In genomic region chr12:40378621-40379537, GRCm38 (mm10) we compare ENCODE assay signal across 12 mouse cellular contexts.
DNase-seq lines count a peak whose midpoint lies in the region; ATAC-seq lines count a peak whose summit lies in the region.
"Had no signal": no experiment of that assay in that cellular context is flagged by ENCODE, and none has a peak within 500 bp of the region (broad histone marks: within the 10 kb centered on the region; RNA-seq: fewer than 3 reads in every experiment).

No protein-coding gene starts in this region.

- no peak overlapping the region for H3K4me3 ChIP-seq in forebrain, embryonic 15.5 days
- H3K4me3 ChIP-seq in forebrain, embryonic 11.5 days (ENCODE audit: low read depth, low read length) = no peak overlapping the region
- no peak overlapping the region for H3K4me3 ChIP-seq in liver, embryonic 11.5 days (ENCODE audit: low read depth, low read length)
- H3K4me3 ChIP-seq: hindbrain, embryonic 15.5 days; kidney, embryonic 15.5 days had no signal

- WGBS in forebrain, embryonic 15.5 days = 75% methylated on average over 17 of the region's 17 CpGs
- WGBS in forebrain, embryonic 11.5 days = 94% methylated on average over 17 of the region's 17 CpGs
- WGBS in liver, embryonic 11.5 days = 88% methylated on average over 17 of the region's 17 CpGs

- H3K27me3 ChIP-seq in forebrain, embryonic 15.5 days = no peaks in the 10 kb centered on the region
- H3K27me3 ChIP-seq in forebrain, embryonic 11.5 days (ENCODE audit: control insufficient read depth, insufficient read depth, low read length) = no peaks in the 10 kb centered on the region
- no peaks in the 10 kb centered on the region for H3K27me3 ChIP-seq in liver, embryonic 11.5 days (replicated peaks; ENCODE audit: control insufficient read depth, insufficient read depth, low read length)
- H3K27me3 ChIP-seq: hindbrain, embryonic 15.5 days; kidney, embryonic 15.5 days had no signal

- H3K4me2 ChIP-seq in forebrain, embryonic 15.5 days (replicated peaks) = no peak overlapping the region
- H3K4me2 ChIP-seq in forebrain, embryonic 11.5 days (ENCODE audit: low read depth, low read length, severe bottlenecking) = no peak overlapping the region
- no peak overlapping the region for H3K4me2 ChIP-seq in liver, embryonic 11.5 days
- H3K4me2 ChIP-seq: hindbrain, embryonic 15.5 days; kidney, embryonic 15.5 days; lung, embryonic 14.5 days had no signal

- no peaks in the 10 kb centered on the region for H3K9me3 ChIP-seq in forebrain, embryonic 15.5 days
- no peaks in the 10 kb centered on the region for H3K9me3 ChIP-seq in forebrain, embryonic 11.5 days (ENCODE audit: control insufficient read depth, low read length)
- no peaks in the 10 kb centered on the region for H3K9me3 ChIP-seq in liver, embryonic 11.5 days (ENCODE audit: control insufficient read depth, low read length)
- H3K9me3 ChIP-seq: hindbrain, embryonic 15.5 days; kidney, embryonic 15.5 days had no signal

- peak; percentile 78 for ATAC-seq in forebrain, embryonic 15.5 days (replicated peaks)
- no peak for ATAC-seq in forebrain, embryonic 11.5 days (replicated peaks; ENCODE audit: low FRiP score)
- no peak for ATAC-seq in liver, embryonic 11.5 days (replicated peaks; ENCODE audit: low FRiP score)

- H3K27ac ChIP-seq in forebrain, embryonic 15.5 days (replicated peaks) = no peak overlapping the region
- H3K27ac ChIP-seq in forebrain, embryonic 11.5 days (ENCODE audit: low read depth, low read length) = no peak overlapping the region
- H3K27ac ChIP-seq in liver, embryonic 11.5 days (ENCODE audit: low read depth, low read length) = no peak overlapping the region
- H3K27ac ChIP-seq: hindbrain, embryonic 15.5 days; kidney, embryonic 15.5 days had no signal

- intact Hi-C loops in gastrocnemius, postnatal 36 days (cut with DNase I) = no loop called here

- H3K4me1 ChIP-seq in forebrain, embryonic 15.5 days = peaks cover 14% of the 10 kb centered on the region; the same call in 1 of the 2 replicates
- H3K4me1 ChIP-seq in forebrain, embryonic 11.5 days (replicated peaks; ENCODE audit: control insufficient read depth, insufficient read depth, low read length) = no peaks in the 10 kb centered on the region
- no peaks in the 10 kb centered on the region for H3K4me1 ChIP-seq in liver, embryonic 11.5 days (replicated peaks; ENCODE audit: control insufficient read depth, insufficient read depth, low read length)
- H3K4me1 ChIP-seq: hindbrain, embryonic 15.5 days had no signal

- H3K9ac ChIP-seq in forebrain, embryonic 15.5 days (replicated peaks) = no peak overlapping the region
- H3K9ac ChIP-seq in forebrain, embryonic 11.5 days (ENCODE audit: low read length) = no peak overlapping the region
- no peak overlapping the region for H3K9ac ChIP-seq in liver, embryonic 11.5 days (ENCODE audit: low read depth, low read length)
- H3K9ac ChIP-seq: hindbrain, embryonic 15.5 days; kidney, embryonic 15.5 days; lung, embryonic 14.5 days had no signal

- no peaks in the 10 kb centered on the region for H3K36me3 ChIP-seq in forebrain, embryonic 15.5 days
- H3K36me3 ChIP-seq in forebrain, embryonic 11.5 days (ENCODE audit: control insufficient read depth, insufficient read depth, low read length) = no peaks in the 10 kb centered on the region
- H3K36me3 ChIP-seq in liver, embryonic 11.5 days (ENCODE audit: control insufficient read depth, insufficient read depth, low read length) = no peaks in the 10 kb centered on the region
- H3K36me3 ChIP-seq: hindbrain, embryonic 15.5 days; kidney, embryonic 15.5 days had no signal

- DNase-seq in forebrain, embryonic 11.5 days (ENCODE audit: low spot score) = no peak
- peak; percentile 27 for DNase-seq in right cerebral cortex, postnatal 4 days
- DNase-seq in right cerebral cortex, postnatal 25 days = no peak
- peak; percentile 38 to 48 for DNase-seq in layer of hippocampus, postnatal 36 days
- DNase-seq in adrenal gland, postnatal 25 days = no peak
- no peak for DNase-seq in liver, embryonic 11.5 days (ENCODE audit: low spot score)
- no peak for DNase-seq in gastrocnemius, postnatal 36 days
- DNase-seq: gastrocnemius, postnatal 10 days; lung, embryonic 14.5 days had no signal

Comparison
In these comparisons a context has a peak if more than half of its experiments do, and no peak if none do; other contexts are left out.
1. DNase-seq: peak in right cerebral cortex, postnatal 4 days (single experiment) and layer of hippocampus, postnatal 36 days (2 of 2); none in forebrain, embryonic 11.5 days (single experiment), right cerebral cortex, postnatal 25 days (single experiment), adrenal gland, postnatal 25 days (single experiment), liver, embryonic 11.5 days (single experiment) and gastrocnemius, postnatal 36 days (0 of 2).